Mouse (Mus musculus): Measurements from ENCODE around the gene Kdm5b. TPM values are rescaled to one million over a fixed set of nuclear protein-coding genes. Genes with fewer than 3 reads are reported as not detected.

Gene Kdm5b
- total RNA-seq, 1 experiment: 127 TPM

GRCm38 (mm10) chr1:134604086-134604485, 44.1 kb downstream of the Kdm5b start:
- no peak for DNase-seq (ENCODE audit: low read depth, low spot score)
- H3K4me3 ChIP-seq (ENCODE audit: insufficient read depth in 1 of 2, low read depth in 1 of 2, low read length in 2 of 2, poor library complexity in 1 of 2, severe bottlenecking in 1 of 2): no peak overlapping the region
- TF ChIP-seq ZNF384 (IDR thresholded peaks at IDR 0.05; ENCODE audit: low read depth, low read length): peak; percentile 75; the same call in 1 of the 2 replicates
- TF ChIP-seq HCFC1 (IDR thresholded peaks at IDR 0.05; ENCODE audit: borderline replicate concordance, insufficient read depth, low read length): no peak
- in situ Hi-C loops (cut with MboI; ENCODE audit: low sequenced_read_pairs in 2 of 2, unreplicated experiment in 2 of 2): loop anchor here in 1 of 2 experiments (25.0 kb wide), 1 partner anchor 967 kb away; no protein-coding TSS in a partner anchor
- peaks cover 38% of the 10 kb centered on the region for H3K36me3 ChIP-seq (ENCODE audit: control insufficient read depth, insufficient read depth, low read length, poor library complexity, severe bottlenecking)
- no peak overlapping the region for H3K9ac ChIP-seq (ENCODE audit: insufficient read depth, low read depth, low read length, poor library complexity, severe bottlenecking)
- H3K27ac ChIP-seq (ENCODE audit: insufficient read depth, low read depth, low read length, poor library complexity, severe bottlenecking): no peak overlapping the region
- no peaks in the 10 kb centered on the region for H3K9me3 ChIP-seq (ENCODE audit: control insufficient read depth, insufficient read depth, low read depth, low read length)
- peaks cover 0 to 2% of the 10 kb centered on the region in 2 experiments; a peak in 1 of 4 replicates for H3K4me1 ChIP-seq (ENCODE audit: control insufficient read depth in 2 of 2, insufficient read depth in 2 of 2, low read length in 2 of 2, poor library complexity in 1 of 2)

GRCm38 (mm10) chr1:134605670-134606069, 45.7 kb downstream of the Kdm5b start:
- no peak overlapping the region for H3K4me3 ChIP-seq (ENCODE audit: insufficient read depth in 1 of 2, low read depth in 1 of 2, low read length in 2 of 2, poor library complexity in 1 of 2, severe bottlenecking in 1 of 2)
- TF ChIP-seq ZNF384 (IDR thresholded peaks at IDR 0.05; ENCODE audit: low read depth, low read length) (no peak), HCFC1 (IDR thresholded peaks at IDR 0.05; ENCODE audit: borderline replicate concordance, insufficient read depth, low read length) (no peak), ZC3H11A (IDR thresholded peaks at IDR 0.05; ENCODE audit: borderline replicate concordance, low read depth, low read length) (no peak), CHD2 (IDR thresholded peaks at IDR 0.05; ENCODE audit: low read depth, low read length) (no peak), MAFK (IDR thresholded peaks at IDR 0.05; ENCODE audit: insufficient read depth, low read depth, low read length) (no peak)
- no peaks in the 10 kb centered on the region for H3K9me3 ChIP-seq (ENCODE audit: control insufficient read depth, insufficient read depth, low read depth, low read length)
- DNase-seq (ENCODE audit: low read depth, low spot score): no peak
- H3K4me1 ChIP-seq (ENCODE audit: control insufficient read depth in 2 of 2, insufficient read depth in 2 of 2, low read length in 2 of 2, poor library complexity in 1 of 2): peaks cover 0 to 2% of the 10 kb centered on the region in 2 experiments; a peak in 1 of 4 replicates
- peaks cover 34% of the 10 kb centered on the region for H3K36me3 ChIP-seq (ENCODE audit: control insufficient read depth, insufficient read depth, low read length, poor library complexity, severe bottlenecking)
- in situ Hi-C loops (cut with MboI; ENCODE audit: low sequenced_read_pairs in 2 of 2, unreplicated experiment in 2 of 2): loop anchor here in 1 of 2 experiments (25.0 kb wide), 1 partner anchor 968 kb away; no protein-coding TSS in a partner anchor
- H3K27ac ChIP-seq (ENCODE audit: insufficient read depth, low read depth, low read length, poor library complexity, severe bottlenecking): no peak overlapping the region
- H3K9ac ChIP-seq (ENCODE audit: insufficient read depth, low read depth, low read length, poor library complexity, severe bottlenecking): no peak overlapping the region

- no peaks in the 10 kb centered on the region for H3K9me3 ChIP-seq (ENCODE audit: control insufficient read depth, insufficient read depth, low read depth, low read length)
- in situ Hi-C loops (cut with MboI; ENCODE audit: low sequenced_read_pairs in 2 of 2, unreplicated experiment in 2 of 2): loop anchor here in 1 of 2 experiments (25.0 kb wide), 1 partner anchor 969 kb away; no protein-coding TSS in a partner anchor
- H3K9ac ChIP-seq (ENCODE audit: insufficient read depth, low read depth, low read length, poor library complexity, severe bottlenecking): no peak overlapping the region
- H3K27ac ChIP-seq (ENCODE audit: insufficient read depth, low read depth, low read length, poor library complexity, severe bottlenecking): no peak overlapping the region
- H3K4me3 ChIP-seq (ENCODE audit: insufficient read depth in 1 of 2, low read depth in 1 of 2, low read length in 2 of 2, poor library complexity in 1 of 2, severe bottlenecking in 1 of 2): no peak overlapping the region
- DNase-seq (ENCODE audit: low read depth, low spot score): no peak
- H3K36me3 ChIP-seq (ENCODE audit: control insufficient read depth, insufficient read depth, low read length, poor library complexity, severe bottlenecking): peaks cover 32% of the 10 kb centered on the region
- peaks cover 0 to 2% of the 10 kb centered on the region in 2 experiments; a peak in 1 of 4 replicates for H3K4me1 ChIP-seq (ENCODE audit: control insufficient read depth in 2 of 2, insufficient read depth in 2 of 2, low read length in 2 of 2, poor library complexity in 1 of 2)
- TF ChIP-seq HCFC1 (IDR thresholded peaks at IDR 0.05; ENCODE audit: borderline replicate concordance, insufficient read depth, low read length) (no peak), ZC3H11A (IDR thresholded peaks at IDR 0.05; ENCODE audit: borderline replicate concordance, low read depth, low read length) (no peak), ZNF384 (IDR thresholded peaks at IDR 0.05; ENCODE audit: low read depth, low read length) (no peak)
Measured at GRCm38 (mm10) chr1:134606381-134606780, 46.4 kb downstream of the Kdm5b start.

GRCm38 (mm10) chr1:134607279-134607678, 47.3 kb downstream of the Kdm5b start:
- H3K27ac ChIP-seq (ENCODE audit: insufficient read depth, low read depth, low read length, poor library complexity, severe bottlenecking): no peak overlapping the region
- in situ Hi-C loops (cut with MboI; ENCODE audit: low sequenced_read_pairs in 2 of 2, unreplicated experiment in 2 of 2): loop anchor here in 1 of 2 experiments (25.0 kb wide), 1 partner anchor 970 kb away; no protein-coding TSS in a partner anchor
- TF ChIP-seq ZC3H11A (IDR thresholded peaks at IDR 0.05; ENCODE audit: borderline replicate concordance, low read depth, low read length) (no peak), ZNF384 (IDR thresholded peaks at IDR 0.05; ENCODE audit: low read depth, low read length) (no peak), HCFC1 (IDR thresholded peaks at IDR 0.05; ENCODE audit: borderline replicate concordance, insufficient read depth, low read length) (no peak), CHD2 (IDR thresholded peaks at IDR 0.05; ENCODE audit: low read depth, low read length) (no peak)
- no peak for DNase-seq (ENCODE audit: low read depth, low spot score)
- H3K4me3 ChIP-seq (ENCODE audit: insufficient read depth in 1 of 2, low read depth in 1 of 2, low read length in 2 of 2, poor library complexity in 1 of 2, severe bottlenecking in 1 of 2): no peak overlapping the region
- H3K36me3 ChIP-seq (ENCODE audit: control insufficient read depth, insufficient read depth, low read length, poor library complexity, severe bottlenecking): peaks cover 35% of the 10 kb centered on the region
- H3K9ac ChIP-seq (ENCODE audit: insufficient read depth, low read depth, low read length, poor library complexity, severe bottlenecking): no peak overlapping the region
- H3K9me3 ChIP-seq (ENCODE audit: control insufficient read depth, insufficient read depth, low read depth, low read length): no peaks in the 10 kb centered on the region
- peaks cover 0 to 2% of the 10 kb centered on the region in 2 experiments; a peak in 1 of 4 replicates for H3K4me1 ChIP-seq (ENCODE audit: control insufficient read depth in 2 of 2, insufficient read depth in 2 of 2, low read length in 2 of 2, poor library complexity in 1 of 2)

- in situ Hi-C loops (cut with MboI; ENCODE audit: low sequenced_read_pairs in 2 of 2, unreplicated experiment in 2 of 2): loop anchor here in 1 of 2 experiments (25.0 kb wide), 1 partner anchor 972 kb away; no protein-coding TSS in a partner anchor
- peak; percentile 19 for DNase-seq (ENCODE audit: low read depth, low spot score)
- no peaks in the 10 kb centered on the region for H3K9me3 ChIP-seq (ENCODE audit: control insufficient read depth, insufficient read depth, low read depth, low read length)
- TF ChIP-seq ZNF384 (IDR thresholded peaks at IDR 0.05; ENCODE audit: low read depth, low read length): no peak
- no peak for TF ChIP-seq HCFC1 (IDR thresholded peaks at IDR 0.05; ENCODE audit: borderline replicate concordance, insufficient read depth, low read length)
- no peak for TF ChIP-seq CHD2 (IDR thresholded peaks at IDR 0.05; ENCODE audit: low read depth, low read length)
- TF ChIP-seq ZC3H11A (IDR thresholded peaks at IDR 0.05; ENCODE audit: borderline replicate concordance, low read depth, low read length): no peak
- TF ChIP-seq MAFK (IDR thresholded peaks at IDR 0.05; ENCODE audit: insufficient read depth, low read depth, low read length): no peak
- H3K4me1 ChIP-seq (ENCODE audit: control insufficient read depth in 2 of 2, insufficient read depth in 2 of 2, low read length in 2 of 2, poor library complexity in 1 of 2): peaks cover 0 to 2% of the 10 kb centered on the region in 2 experiments; a peak in 1 of 4 replicates
- no peak overlapping the region for H3K4me3 ChIP-seq (ENCODE audit: insufficient read depth in 1 of 2, low read depth in 1 of 2, low read length in 2 of 2, poor library complexity in 1 of 2, severe bottlenecking in 1 of 2)
- no peak overlapping the region for H3K27ac ChIP-seq (ENCODE audit: insufficient read depth, low read depth, low read length, poor library complexity, severe bottlenecking)
- H3K9ac ChIP-seq (ENCODE audit: insufficient read depth, low read depth, low read length, poor library complexity, severe bottlenecking): no peak overlapping the region
- H3K36me3 ChIP-seq (ENCODE audit: control insufficient read depth, insufficient read depth, low read length, poor library complexity, severe bottlenecking): peaks cover 42% of the 10 kb centered on the region
Measured at GRCm38 (mm10) chr1:134609172-134609571, 49.2 kb downstream of the Kdm5b start.
